Mouse (Mus musculus) Patski (cell line): ENCODE data around the gene Sec31b. TPM values are rescaled to one million over a fixed set of nuclear protein-coding genes. Genes with fewer than 3 reads are reported as not detected.

Experiments
- ATAC-seq: fragments of 100-300 bp; one replicate; pipeline ENCODE4 v1.8.0; 2021
- CTCF ChIA-PET: fragments of 350-600 bp; sonication (Branson Sonifier 250); formaldehyde crosslinking; loops from one replicate; lab custom pipeline; 2022; ENCODE audit warnings: inconsistent platforms; lab: Charles Lee
- POLR2A ChIA-PET: fragments of 350-600 bp; sonication (Branson Sonifier 250); formaldehyde crosslinking; loops from one replicate; lab custom pipeline; 2022; ENCODE audit warnings: antibody characterized with exemption, inconsistent platforms; lab: Charles Lee
- DNase-seq: peaks from one replicate; pipeline ENCODE4 v3.0.0-alpha.2; 2011; ENCODE audit warnings: low read depth, low spot score
- H3K27me3 ChIP-seq: fragments of 371-371 bp; one replicate; pipeline ENCODE4 v1.5.1; 2021
- CTCF ChIP-seq: fragments of 100-300 bp; IDR thresholded peaks from one replicate; pipeline ENCODE4 v1.5.1; 2021
- in situ Hi-C: fragments of 300-500 bp; cut with MboI; formaldehyde crosslinking; loops from 3 replicates; pipeline ENCODE4 v1.11.1; 2018; ENCODE audit warnings: low pct_unique_long_range_greater_than_20kb, mixed read lengths
- polyA plus RNA-seq: library from polyadenylated mRNA; unstranded; gene quantifications from one replicate; pipeline ENCODE4 v1.2.3, GENCODE M21; 2021

Gene Sec31b
- polyA plus RNA-seq, 1 experiment from 2014 or later: 0.83 TPM

DNA sequence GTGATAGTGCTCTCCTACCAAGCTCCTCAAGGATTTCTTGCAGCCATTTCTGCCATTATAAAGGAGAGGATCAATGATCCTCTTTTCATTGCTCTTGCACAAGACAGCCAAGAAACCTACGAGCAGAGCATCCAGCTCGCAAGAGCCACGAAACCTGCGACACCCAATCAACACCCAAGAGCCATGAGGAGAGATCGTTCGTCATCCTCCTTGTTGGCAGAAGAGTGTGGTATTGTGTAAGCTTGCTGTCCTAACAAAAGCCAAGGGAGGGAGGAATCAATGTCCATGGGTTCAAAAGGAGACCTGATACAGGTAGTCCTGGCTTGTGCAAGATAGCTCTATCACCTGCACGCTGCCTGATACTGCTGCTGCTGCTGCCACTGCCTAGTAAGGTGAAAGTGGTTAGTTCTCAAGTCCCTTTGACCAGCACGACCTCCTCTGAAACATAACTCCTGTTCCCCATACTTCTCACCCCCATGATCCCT, 2.9 kb downstream of the Sec31b start:
- no peak for TF ChIP-seq CTCF
- in situ Hi-C loops: loop anchor here (5.0 kb wide), 1 partner anchor 65 kb away; no protein-coding TSS in a partner anchor
- no peaks in the 10 kb centered on the region for H3K27me3 ChIP-seq
- DNase-seq (no peak), ATAC-seq (no peak)
- ChIA-PET CTCF (interaction anchor here (1.0 kb wide), 1 partner anchor 121 kb away, joined by 4 read pairs; no protein-coding TSS in a partner anchor), POLR2A (no interaction called here)

DNA sequence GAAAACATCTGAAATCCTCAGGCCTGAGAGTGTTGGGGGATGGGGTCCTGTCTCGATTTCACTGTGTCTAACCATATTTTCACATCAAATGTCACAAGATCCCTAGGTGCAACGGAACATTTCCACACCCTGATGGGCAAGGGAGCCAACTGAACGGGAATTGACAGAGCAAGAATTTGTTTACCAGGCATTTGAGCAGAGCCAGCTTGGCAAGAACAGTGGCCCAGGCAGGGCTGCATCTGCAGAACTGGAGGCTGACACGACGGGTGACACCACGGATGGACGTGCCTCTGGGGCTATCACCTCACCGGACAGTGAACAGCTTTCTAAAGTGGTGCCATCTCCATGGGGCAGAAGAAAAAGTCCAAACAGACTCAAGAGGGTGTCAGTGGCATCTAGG, 8.2 kb downstream of the Sec31b start:
- no peak for DNase-seq
- TF ChIP-seq CTCF: no peak
- peaks cover 3% of the 10 kb centered on the region for H3K27me3 ChIP-seq
- POLR2A ChIA-PET: interaction anchor here (0.9 kb wide), 1 partner anchor 19 kb away, joined by 3 read pairs; no protein-coding TSS in a partner anchor
- CTCF ChIA-PET: no interaction called here
- in situ Hi-C loops: loop anchor here (5.0 kb wide), 1 partner anchor 165 kb away; no protein-coding TSS in a partner anchor
- ATAC-seq: no peak

GRCm38 (mm10) chr19:44535376-44535775, 10.3 kb downstream of the Sec31b start:
- ATAC-seq (no peak), DNase-seq (no peak)
- peaks cover 3% of the 10 kb centered on the region for H3K27me3 ChIP-seq
- CTCF ChIA-PET: interaction anchor here (0.8 to 8.0 kb wide), 6 partner anchors 12 to 76 kb away, joined by 3 to 58 read pairs (median 4); no protein-coding TSS in a partner anchor
- POLR2A ChIA-PET: no interaction called here
- in situ Hi-C loops: loop anchor here (5.0 kb wide), 1 partner anchor 163 kb away; no protein-coding TSS in a partner anchor
- TF ChIP-seq CTCF: peak; percentile 82

GRCm38 (mm10) chr19:44530018-44530417, 15.6 kb downstream of the Sec31b start:
- POLR2A ChIA-PET: interaction anchor here (1.4 kb wide), 1 partner anchor 11 kb away, joined by 3 read pairs; no protein-coding TSS in a partner anchor
- in situ Hi-C loops: no loop called here
- no peak for TF ChIP-seq CTCF
- CTCF ChIA-PET: interaction anchor here (0.8 to 8.0 kb wide), 5 partner anchors 14 to 55 kb away, joined by 3 to 58 read pairs (median 3); partner anchors contain the start of gene Sec31b
- no peak for DNase-seq
- no peak for ATAC-seq
- H3K27me3 ChIP-seq: peaks cover 1% of the 10 kb centered on the region

DNA sequence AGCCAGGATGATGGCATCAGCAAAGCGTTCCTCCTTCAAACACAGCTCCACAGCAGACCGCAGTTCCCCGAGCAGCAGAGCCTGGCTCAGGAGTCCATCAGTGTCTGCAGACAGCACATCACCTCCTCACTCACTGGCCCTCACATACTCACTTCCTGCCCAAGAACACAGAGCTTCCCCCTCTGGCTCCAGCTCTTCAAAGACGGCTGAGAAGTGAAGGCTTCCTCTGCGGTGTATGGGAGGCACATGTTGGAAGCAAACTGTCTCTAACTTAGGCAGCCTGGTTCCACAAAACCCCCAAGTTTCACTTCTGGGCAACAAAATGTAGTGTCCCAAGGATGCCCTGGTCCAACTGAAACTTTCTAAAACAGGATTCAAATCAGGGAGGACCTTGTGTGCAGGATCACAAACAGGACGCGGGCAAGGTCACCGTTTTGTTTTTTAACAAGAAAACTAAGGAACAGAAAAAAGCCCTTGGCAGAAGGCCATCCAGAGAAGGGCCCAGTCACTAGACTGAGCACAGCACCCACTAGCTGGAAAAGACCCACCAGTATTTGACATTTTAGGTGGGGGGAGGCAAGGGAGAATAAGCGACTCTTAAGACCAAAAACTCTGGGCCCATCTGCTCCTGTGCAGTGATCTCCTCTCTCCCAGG, 20.0 kb downstream of the Sec31b start:
- CTCF ChIA-PET: interaction anchor here (1.8 kb wide), 1 partner anchor 52 kb away, joined by 5 read pairs; no protein-coding TSS in a partner anchor
- POLR2A ChIA-PET: no interaction called here
- in situ Hi-C loops: no loop called here
- TF ChIP-seq CTCF: no peak
- no peak for ATAC-seq
- no peaks in the 10 kb centered on the region for H3K27me3 ChIP-seq
- no peak for DNase-seq

DNA sequence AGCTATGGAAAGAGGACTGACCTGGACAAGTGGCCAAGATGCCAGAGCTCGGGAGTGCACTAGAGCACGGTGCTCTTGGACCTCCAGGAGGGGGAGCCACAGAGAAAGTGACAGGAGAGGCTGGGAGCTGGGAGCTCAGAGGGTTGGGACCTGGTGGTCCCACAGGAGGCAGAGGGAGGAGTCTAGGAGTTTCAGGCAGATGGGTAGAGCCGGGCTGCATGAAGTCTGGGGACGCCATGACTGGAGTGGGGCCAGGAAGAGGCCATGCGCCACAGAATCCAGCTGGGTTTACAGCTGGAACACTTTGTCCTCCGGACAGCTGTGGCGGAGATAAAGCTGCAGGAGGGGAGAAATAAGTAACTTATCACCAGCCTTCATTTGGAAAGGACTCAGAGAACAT, 26.5 kb downstream of the Sec31b start:
- DNase-seq (no peak), ATAC-seq (no peak)
- ChIA-PET POLR2A (interaction anchor here (1.0 kb wide), 1 partner anchor 18 kb away, joined by 3 read pairs; no protein-coding TSS in a partner anchor), CTCF (interaction anchor here (1.6 to 2.6 kb wide), 2 partner anchors 14 to 43 kb away, joined by 9 to 24 read pairs; no protein-coding TSS in a partner anchor)
- TF ChIP-seq CTCF: no peak
- in situ Hi-C loops: no loop called here
- H3K27me3 ChIP-seq: no peaks in the 10 kb centered on the region

DNA sequence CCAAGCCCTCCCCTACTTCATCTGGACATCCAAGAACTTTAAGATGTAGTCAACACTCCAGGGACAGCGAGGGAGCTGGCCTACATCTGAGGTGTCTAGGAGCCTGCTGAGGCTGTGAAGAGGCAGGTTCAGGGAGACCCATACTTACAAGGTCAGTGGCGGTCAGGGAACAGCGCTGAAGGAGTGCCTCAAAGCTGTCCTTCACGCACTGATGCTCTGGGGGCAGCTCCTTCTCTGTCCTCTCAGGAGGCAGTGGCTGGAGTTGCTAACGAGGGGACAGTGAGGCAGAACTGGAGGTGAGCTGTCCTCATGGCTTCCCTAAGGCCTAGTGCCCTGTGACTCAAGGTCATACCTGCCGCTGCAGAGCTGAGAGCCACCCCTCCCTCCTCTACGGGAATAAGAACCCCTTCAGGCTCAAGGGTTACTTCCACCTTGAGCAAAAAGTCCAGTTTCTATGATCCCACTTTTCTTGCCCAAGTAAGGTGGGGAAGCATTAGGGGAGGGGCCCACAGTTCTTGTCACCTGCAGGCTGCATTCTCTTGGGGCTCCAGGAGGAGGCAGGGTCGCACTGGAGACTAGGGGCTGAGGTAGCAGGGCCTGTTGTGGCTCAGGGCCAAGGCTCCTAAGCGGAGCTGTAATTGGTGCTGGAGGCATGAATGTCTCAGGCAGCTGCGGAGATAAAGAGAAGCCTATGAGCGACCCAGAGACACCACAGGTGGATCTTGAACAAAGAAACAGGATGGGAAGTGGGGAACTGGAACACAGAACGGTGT, 27.5 kb downstream of the Sec31b start:
- POLR2A ChIA-PET: interaction anchor here (0.5 to 1.0 kb wide), 2 partner anchors 19 to 235 kb away, joined by 3 to 5 read pairs; no protein-coding TSS in a partner anchor
- no peaks in the 10 kb centered on the region for H3K27me3 ChIP-seq
- no peak for TF ChIP-seq CTCF
- CTCF ChIA-PET: interaction anchor here (0.8 to 2.6 kb wide), 6 partner anchors 9 to 42 kb away, joined by 3 to 24 read pairs (median 4); partner anchors contain the start of gene Sec31b
- in situ Hi-C loops: no loop called here
- ATAC-seq (no peak), DNase-seq (no peak)

DNA sequence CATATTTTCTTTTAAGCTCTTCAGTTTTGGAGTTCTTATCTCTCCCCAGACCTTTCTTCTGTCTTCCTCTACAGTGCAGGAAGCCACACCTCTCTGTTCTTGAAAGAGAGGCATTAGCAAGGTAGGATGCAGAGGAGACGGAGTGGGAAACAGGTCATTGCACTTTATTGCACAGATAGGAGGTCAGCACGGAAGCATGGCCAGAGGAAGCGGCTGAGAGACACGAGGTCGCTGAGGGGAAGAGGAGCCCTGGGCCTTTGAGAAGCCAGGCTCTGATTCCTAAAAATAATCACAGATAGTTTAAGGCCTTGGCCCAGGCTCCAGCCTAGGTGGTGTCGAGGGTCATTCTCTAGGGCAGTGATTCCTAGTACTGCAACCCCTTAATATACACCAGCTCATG, 29.9 kb downstream of the Sec31b start:
- peaks cover 4% of the 10 kb centered on the region for H3K27me3 ChIP-seq
- ChIA-PET POLR2A (no interaction called here), CTCF (interaction anchor here (0.7 to 1.4 kb wide), 3 partner anchors 28 to 42 kb away, joined by 3 to 4 read pairs (median 3); no protein-coding TSS in a partner anchor)
- no peak for DNase-seq
- ATAC-seq: no peak
- no peak for TF ChIP-seq CTCF
- in situ Hi-C loops: no loop called here

DNA sequence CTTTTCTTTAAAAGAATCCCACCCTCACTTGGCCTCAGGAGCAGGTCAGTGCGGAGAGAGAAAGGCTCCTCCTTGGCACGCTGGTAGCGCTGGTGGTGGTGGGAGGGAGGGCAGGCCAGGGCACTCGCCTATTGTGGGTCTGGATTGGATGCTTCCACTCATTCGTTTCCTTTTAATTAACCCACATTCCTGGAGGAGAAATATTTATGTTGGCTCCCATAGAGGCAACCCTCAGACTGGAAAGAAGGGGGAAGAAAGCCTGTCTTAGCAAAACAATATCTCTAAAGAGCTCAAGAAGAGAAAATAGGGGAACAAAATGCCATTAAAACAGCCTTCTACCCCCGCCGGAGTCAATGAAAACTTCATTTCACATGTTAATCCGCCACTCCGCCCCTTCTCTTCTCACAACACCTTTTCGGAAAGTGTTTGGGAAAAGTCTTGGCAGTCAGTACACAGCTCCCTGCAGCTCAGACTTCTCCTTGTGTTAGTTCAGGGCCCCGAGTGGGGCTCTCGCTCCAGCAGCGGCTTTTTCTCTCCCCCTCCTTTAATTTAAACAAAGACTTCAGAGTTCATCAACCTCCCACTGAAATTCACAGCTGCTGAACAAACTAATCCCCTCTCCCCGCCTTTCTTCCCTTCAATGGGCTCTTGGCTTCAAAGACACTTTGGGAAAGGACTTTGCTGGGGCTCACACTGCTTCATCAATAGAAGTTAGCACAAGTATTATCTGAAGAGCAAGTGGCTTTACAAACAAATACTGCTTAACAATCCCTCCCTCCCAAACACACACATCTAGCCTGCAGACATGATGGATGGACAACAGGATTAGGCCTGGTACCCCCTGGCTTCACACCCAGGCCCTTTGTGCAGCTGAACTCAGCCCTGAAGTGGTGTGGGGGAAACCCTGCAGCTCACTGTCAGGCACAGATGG, 30.9 kb downstream of the Sec31b start:
- CTCF ChIA-PET: interaction anchor here (1.0 to 1.4 kb wide), 2 partner anchors 15 to 29 kb away, joined by 4 to 6 read pairs; no protein-coding TSS in a partner anchor
- no peak for TF ChIP-seq CTCF
- ATAC-seq (peak; percentile 75), DNase-seq (peak; percentile 46)
- POLR2A ChIA-PET: interaction anchor here (0.6 to 1.6 kb wide), 2 partner anchors 8 to 292 kb away, joined by 3 to 4 read pairs; no protein-coding TSS in a partner anchor
- in situ Hi-C loops: no loop called here
- H3K27me3 ChIP-seq: peaks cover 4% of the 10 kb centered on the region
